Mouse (Mus musculus) testis, adult 2 months (tissue): ENCODE results near the gene Smdt1. TPM values are rescaled to one million over a fixed set of nuclear protein-coding genes. Genes with fewer than 3 reads are reported as not detected.

ENCODE experiments used
- H3K27ac ChIP-seq: fragments of 200-500 bp; 2 replicates; pipeline ENCODE4 v1.5.1; 2012; ENCODE audit warnings: low read depth, low read length; ENCODE audit not compliant: control insufficient read depth, insufficient read depth
- H3K27me3 ChIP-seq: fragments of 200-500 bp; 2 replicates; pipeline ENCODE4 v1.6.1; 2012; ENCODE audit warnings: mild to moderate bottlenecking, low read length, moderate library complexity; ENCODE audit not compliant: control insufficient read depth, insufficient read depth
- H3K36me3 ChIP-seq: fragments of 200-500 bp; 2 replicates; pipeline ENCODE4 v1.6.1; 2012; ENCODE audit warnings: mild to moderate bottlenecking, low read length; ENCODE audit not compliant: control insufficient read depth, insufficient read depth
- H3K4me1 ChIP-seq: fragments of 200-500 bp; 2 replicates; pipeline ENCODE4 v1.6.1; 2012; ENCODE audit warnings: low read length; ENCODE audit not compliant: control insufficient read depth, insufficient read depth
- H3K4me3 ChIP-seq: fragments of 200-500 bp; 2 replicates; pipeline ENCODE4 v1.5.1; 2012; ENCODE audit warnings: low read depth, mild to moderate bottlenecking, low read length, moderate library complexity, mixed read lengths; ENCODE audit not compliant: control insufficient read depth
- CTCF ChIP-seq: fragments of 200-500 bp; IDR thresholded peaks from 2 replicates; pipeline ENCODE4 v1.5.1; 2012; ENCODE audit warnings: low read depth, mild to moderate bottlenecking, inconsistent platforms, low read length, moderate library complexity; ENCODE audit not compliant: control insufficient read depth, insufficient read depth, insufficient replicate concordance
- POLR2A ChIP-seq: fragments of 200-500 bp; IDR thresholded peaks from 2 replicates; pipeline ENCODE4 v1.6.1; 2012; ENCODE audit warnings: low read depth, mild to moderate bottlenecking, inconsistent platforms, low read length, moderate library complexity; ENCODE audit not compliant: control insufficient read depth
- polyA plus RNA-seq: library from polyadenylated mRNA; depleted of rRNA; stranded (reverse); fragments of >200 nt; gene quantifications from 2 replicates; pipeline ENCODE4 v1.2.3, GENCODE M21; 2012

Gene Smdt1
- polyA plus RNA-seq, 1 experiment = 129 TPM

- H3K4me3 ChIP-seq = peak overlapping the region; percentile 94
- H3K4me1 ChIP-seq = peaks cover 44% of the 10 kb centered on the region
- no peak for TF ChIP-seq CTCF
- no peak for TF ChIP-seq POLR2A
- H3K36me3 ChIP-seq = no peaks in the 10 kb centered on the region
- H3K27me3 ChIP-seq = peaks cover 9% of the 10 kb centered on the region
- no peak overlapping the region for H3K27ac ChIP-seq
These were observed 1.8 kb downstream of the Smdt1 start for GRCm38 (mm10) chr15:82340414-82341035.

GRCm38 (mm10) chr15:82341036-82341501, 2.3 kb downstream of the Smdt1 start:
- TF ChIP-seq POLR2A (no peak), CTCF (no peak)
- no peak overlapping the region; the same call in 1 of the 2 replicates for H3K27ac ChIP-seq
- H3K27me3 ChIP-seq = peaks cover 9% of the 10 kb centered on the region
- peak overlapping the region; percentile 94 for H3K4me3 ChIP-seq
- no peaks in the 10 kb centered on the region for H3K36me3 ChIP-seq
- peaks cover 44% of the 10 kb centered on the region for H3K4me1 ChIP-seq

GRCm38 (mm10) chr15:82341675-82342542, 3.1 kb downstream of the Smdt1 start:
- TF ChIP-seq POLR2A (no peak), CTCF (no peak)
- H3K4me1 ChIP-seq = peaks cover 42% of the 10 kb centered on the region
- H3K4me3 ChIP-seq = peak overlapping the region; percentile 94
- no peak overlapping the region for H3K27ac ChIP-seq
- no peaks in the 10 kb centered on the region for H3K36me3 ChIP-seq
- H3K27me3 ChIP-seq = peaks cover 9% of the 10 kb centered on the region

- TF ChIP-seq POLR2A (no peak), CTCF (no peak)
- Histone ChIP-seq H3K36me3 (no peaks in the 10 kb centered on the region), H3K4me3 (no peak overlapping the region), H3K27ac (no peak overlapping the region), H3K27me3 (peaks cover 9% of the 10 kb centered on the region), H3K4me1 (peaks cover 42% of the 10 kb centered on the region)
These were observed 3.8 kb downstream of the Smdt1 start for GRCm38 (mm10) chr15:82342543-82342935.

- H3K36me3 ChIP-seq = no peaks in the 10 kb centered on the region
- TF ChIP-seq CTCF = no peak
- TF ChIP-seq POLR2A = no peak
- peaks cover 9% of the 10 kb centered on the region for H3K27me3 ChIP-seq
- H3K27ac ChIP-seq = no peak overlapping the region
- peaks cover 34% of the 10 kb centered on the region for H3K4me1 ChIP-seq
- no peak overlapping the region; the same call in 1 of the 2 replicates for H3K4me3 ChIP-seq
These were observed 4.9 kb downstream of the Smdt1 start for GRCm38 (mm10) chr15:82343368-82344287.

GRCm38 (mm10) chr15:82344971-82345370, 6.2 kb downstream of the Smdt1 start:
- no peak overlapping the region for H3K27ac ChIP-seq

More at GRCm38 (mm10) chr15:82344971-82345370, 6.2 kb downstream of the Smdt1 start:
- TF ChIP-seq POLR2A (no peak), CTCF (no peak)
- Histone ChIP-seq H3K4me3 (no peak overlapping the region), H3K4me1 (peaks cover 29% of the 10 kb centered on the region), H3K36me3 (no peaks in the 10 kb centered on the region), H3K27me3 (peaks cover 9% of the 10 kb centered on the region)
